In genomic region chr17:17826751-17827657, GRCm38 (mm10) we compare ENCODE assay signal across 8 mouse cellular contexts. TPM values are rescaled to one million over a fixed set of nuclear protein-coding genes. Genes with fewer than 3 reads are reported as not detected.
A peak's percentile ranks its signal among the peaks of the same experiment; 100 is the strongest.
DNase-seq lines count a peak whose midpoint lies in the region; ATAC-seq and TF ChIP-seq lines count a peak whose summit lies in the region.

TSS of gene Spaca6 (plus strand) at chr17:17827158.

- TF ChIP-seq EP300 in heart, postnatal 0 days (IDR thresholded peaks at IDR 0.05; ENCODE audit: low read depth), result no peak; the same call in none of the 2 replicates

- no peaks in the 10 kb centered on the region for H3K27me3 ChIP-seq in forebrain, embryonic 15.5 days
- H3K27me3 ChIP-seq in heart, postnatal 0 days (ENCODE audit: control insufficient read depth, insufficient read depth, low read length), result no peaks in the 10 kb centered on the region
- peaks cover 42% of the 10 kb centered on the region for H3K27me3 ChIP-seq in liver, embryonic 15.5 days
- H3K27me3 ChIP-seq in neural tube, embryonic 12.5 days (replicated peaks), result no peaks in the 10 kb centered on the region

- H3K27ac ChIP-seq in forebrain, embryonic 15.5 days (replicated peaks), result peak within 1 kb of the TSS; percentile 100
- H3K27ac ChIP-seq in heart, postnatal 0 days (ENCODE audit: low read depth), result peak within 1 kb of the TSS; percentile 99
- peak within 1 kb of the TSS; percentile 76 for H3K27ac ChIP-seq in liver, embryonic 15.5 days (replicated peaks)
- H3K27ac ChIP-seq in neural tube, embryonic 12.5 days, result peak within 1 kb of the TSS; percentile 98

- WGBS in forebrain, embryonic 15.5 days, result 1% methylated on average over 41 of the region's 42 CpGs
- WGBS in heart, postnatal 0 days, result under 1% methylated on average over 35 of the region's 42 CpGs
- WGBS in liver, embryonic 15.5 days (ENCODE audit: insufficient replicate concordance), result 1% methylated on average over 42 of the region's 42 CpGs
- 1% methylated on average over 39 of the region's 42 CpGs for WGBS in neural tube, embryonic 12.5 days

- peaks cover 31% of the 10 kb centered on the region for H3K4me1 ChIP-seq in forebrain, embryonic 15.5 days
- H3K4me1 ChIP-seq in heart, postnatal 0 days (ENCODE audit: control insufficient read depth, insufficient read depth), result peaks cover 20% of the 10 kb centered on the region; the same call in 1 of the 2 replicates
- H3K4me1 ChIP-seq in liver, embryonic 15.5 days (replicated peaks), result 0 out of 2 replicates have a peak, but pooled peaks cover 5% of the 10 kb centered on the region
- H3K4me1 ChIP-seq in neural tube, embryonic 12.5 days, result peaks cover 28% of the 10 kb centered on the region

- no peak for TF ChIP-seq CTCF in heart, postnatal 0 days (IDR thresholded peaks at IDR 0.05; ENCODE audit: low read depth)

- peak within 1 kb of the TSS; percentile 82 for H3K4me2 ChIP-seq in forebrain, embryonic 15.5 days (replicated peaks)
- peak within 1 kb of the TSS; percentile 93 for H3K4me2 ChIP-seq in heart, postnatal 0 days (ENCODE audit: low read depth, low read length)
- peak within 1 kb of the TSS; percentile 60 for H3K4me2 ChIP-seq in liver, embryonic 15.5 days
- H3K4me2 ChIP-seq in neural tube, embryonic 12.5 days (replicated peaks), result peak within 1 kb of the TSS; percentile 93

- H3K4me3 ChIP-seq in forebrain, embryonic 15.5 days, result peak within 1 kb of the TSS; percentile 95
- H3K4me3 ChIP-seq in heart, postnatal 0 days (ENCODE audit: low read depth, low read length), result peak within 1 kb of the TSS; percentile 98
- peak within 1 kb of the TSS; percentile 57 for H3K4me3 ChIP-seq in liver, embryonic 15.5 days (replicated peaks)
- peak within 1 kb of the TSS; percentile 82 for H3K4me3 ChIP-seq in neural tube, embryonic 12.5 days

- peak within 1 kb of the TSS; percentile 99 for H3K9ac ChIP-seq in forebrain, embryonic 15.5 days (replicated peaks)
- peak within 1 kb of the TSS; percentile 91 for H3K9ac ChIP-seq in heart, postnatal 0 days (replicated peaks; ENCODE audit: low read depth, low read length)
- H3K9ac ChIP-seq in liver, embryonic 15.5 days, result 0 out of 2 replicates have a peak within 1 kb of the TSS, but pooled peaks have one; percentile 30
- H3K9ac ChIP-seq in neural tube, embryonic 12.5 days, result peak within 1 kb of the TSS; percentile 94

- H3K36me3 ChIP-seq in forebrain, embryonic 15.5 days, result peaks cover 6% of the 10 kb centered on the region; the same call in 1 of the 2 replicates
- peaks cover 3% of the 10 kb centered on the region; the same call in 1 of the 2 replicates for H3K36me3 ChIP-seq in heart, postnatal 0 days (replicated peaks; ENCODE audit: control insufficient read depth, insufficient read depth, low read length)
- H3K36me3 ChIP-seq in liver, embryonic 15.5 days (replicated peaks), result no peaks in the 10 kb centered on the region
- peaks cover 13% of the 10 kb centered on the region for H3K36me3 ChIP-seq in neural tube, embryonic 12.5 days

- ATAC-seq in forebrain, embryonic 15.5 days (replicated peaks), result peak; percentile 87
- ATAC-seq in heart, postnatal 0 days (ENCODE audit: insufficient read depth, low read depth), result peak; percentile 88
- peak; percentile 73 for ATAC-seq in liver, embryonic 15.5 days (ENCODE audit: insufficient read depth)
- peak; percentile 80 for ATAC-seq in neural tube, embryonic 12.5 days (ENCODE audit: low FRiP score, low read depth)

- H3K9me3 ChIP-seq in forebrain, embryonic 15.5 days, result no peaks in the 10 kb centered on the region
- H3K9me3 ChIP-seq in heart, postnatal 0 days (replicated peaks; ENCODE audit: control insufficient read depth, low read length), result no peaks in the 10 kb centered on the region
- H3K9me3 ChIP-seq in liver, embryonic 15.5 days (replicated peaks), result no peaks in the 10 kb centered on the region
- no peaks in the 10 kb centered on the region for H3K9me3 ChIP-seq in neural tube, embryonic 12.5 days

- DNase-seq in ES-CJ7 (ENCODE audit: low read depth, low spot score), result peak; percentile 86
- DNase-seq in cerebellum, adult 11 months, result peak; percentile 93
- DNase-seq in heart, postnatal 0 days (ENCODE audit: low spot score), result peak; percentile 94
- DNase-seq in kidney, postnatal 25 days, result peak; percentile 95 to 97
- DNase-seq in urinary bladder, adult 18-20 months (ENCODE audit: low spot score in 2 of 2), result peak; percentile 80 to 94

RNA-seq across cellular contexts. Expression of gene Spaca6, which starts in this region (rescaled TPM):
- polyA plus RNA-seq in forebrain, embryonic 15.5 days (2015; fragmentation: Nextera tagmentation; extraction: Ambion mirVana), result 26.8 and 27.1 TPM in 2 replicates
- total RNA-seq in heart, postnatal 0 days (2014; rRNA removed; ENCODE audit: low replicate concordance), result 1.6 and 23.6 TPM in 2 replicates
- polyA plus RNA-seq in heart, postnatal 0 days (2015; fragmentation: Nextera tagmentation; extraction: Ambion mirVana), result 7.9 and 9.2 TPM in 2 replicates
- 4.1 TPM in 2 replicates for polyA plus RNA-seq in liver, embryonic 15.5 days (2015; fragmentation: Nextera tagmentation; extraction: Ambion mirVana)
- polyA plus RNA-seq in neural tube, embryonic 12.5 days (2016; fragmentation: Nextera tagmentation; extraction: Ambion mirVana), result 48.1 and 54.2 TPM in 2 replicates

Comparison
In these comparisons a context has a peak if more than half of its experiments do, and no peak if none do; other contexts are left out.
1. Peak in every context shown above with its lines: DNase-seq, ATAC-seq, H3K4me3 ChIP-seq and H3K27ac ChIP-seq.
2. H3K9ac ChIP-seq: peak in every context shown above with its lines; median percentile 99 in forebrain, embryonic 15.5 days; 94 in neural tube, embryonic 12.5 days; 91 in heart, postnatal 0 days; 30 in liver, embryonic 15.5 days.